Mouse (Mus musculus): ENCODE data around the gene Tlr2.
"Not testable (repeated sequence)": the region's sequence is repeated elsewhere in the genome, so short reads cannot be mapped to it uniquely, and the experiment has no call there.

The Tlr2 gene

DNA sequence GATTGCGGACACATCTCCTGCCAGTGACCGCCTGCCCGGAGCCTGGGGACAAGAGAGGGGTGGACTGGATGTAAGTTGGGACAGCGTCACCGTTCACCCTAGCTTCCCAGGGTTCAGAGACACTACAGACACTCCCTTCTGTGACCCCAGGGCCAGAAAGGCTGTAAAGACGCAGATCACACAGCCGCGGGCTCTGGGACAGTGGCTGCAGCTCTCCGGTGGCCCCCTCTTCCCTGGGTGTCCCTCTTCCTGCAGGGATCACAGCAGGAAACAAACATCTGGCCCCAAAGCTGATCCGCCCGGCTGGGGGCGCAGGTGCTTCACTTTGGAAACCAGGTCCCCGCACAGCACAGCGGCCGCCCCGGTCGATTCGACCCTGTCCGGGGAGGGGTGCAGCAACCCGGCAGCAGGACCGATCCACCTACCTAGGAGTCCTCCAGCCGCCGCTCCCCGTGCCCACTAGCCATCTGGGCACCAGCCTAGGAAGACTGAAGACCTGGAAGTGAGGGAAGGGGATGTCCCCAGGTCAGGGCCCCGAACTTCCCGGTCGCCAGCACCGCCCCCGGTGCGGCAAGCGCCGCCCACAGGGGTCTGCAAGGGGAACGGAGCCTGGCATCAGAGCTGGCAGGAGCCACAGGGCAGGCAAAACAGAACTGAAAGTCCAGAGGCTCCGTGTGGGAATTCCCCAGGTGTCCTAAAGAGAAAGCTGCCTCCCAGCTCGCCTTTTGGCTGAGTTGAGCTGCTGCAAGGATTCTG lies at the start of gene Tlr2:
Gene Tlr2 (minus strand): TSS at position 673 of the 756 bp plus-strand sequence.
- peak; percentile 79 for DNase-seq (ENCODE audit: low spot score)

DNA sequence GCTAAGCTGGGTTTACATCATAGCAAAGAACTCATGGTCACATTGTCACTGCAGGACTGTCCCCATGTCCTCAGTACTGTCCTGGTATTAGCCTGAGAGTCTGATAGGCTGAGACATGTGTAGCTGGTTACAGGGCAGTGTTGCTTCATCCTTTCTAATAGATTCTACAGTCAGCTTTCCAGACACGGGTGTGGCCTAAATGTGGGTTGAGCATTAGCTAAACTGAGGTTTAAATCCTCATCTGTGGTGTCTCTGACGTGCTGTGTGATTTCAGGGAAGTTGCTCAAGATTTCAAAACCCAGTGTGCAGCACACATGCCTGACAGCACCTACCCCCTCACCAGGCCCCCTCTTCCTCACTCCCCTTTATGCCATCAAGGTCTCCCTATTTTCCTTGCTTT lies 43.6 kb upstream of the Tlr2 start:
- DNase-seq (ENCODE audit: low spot score), result no peak

DNA sequence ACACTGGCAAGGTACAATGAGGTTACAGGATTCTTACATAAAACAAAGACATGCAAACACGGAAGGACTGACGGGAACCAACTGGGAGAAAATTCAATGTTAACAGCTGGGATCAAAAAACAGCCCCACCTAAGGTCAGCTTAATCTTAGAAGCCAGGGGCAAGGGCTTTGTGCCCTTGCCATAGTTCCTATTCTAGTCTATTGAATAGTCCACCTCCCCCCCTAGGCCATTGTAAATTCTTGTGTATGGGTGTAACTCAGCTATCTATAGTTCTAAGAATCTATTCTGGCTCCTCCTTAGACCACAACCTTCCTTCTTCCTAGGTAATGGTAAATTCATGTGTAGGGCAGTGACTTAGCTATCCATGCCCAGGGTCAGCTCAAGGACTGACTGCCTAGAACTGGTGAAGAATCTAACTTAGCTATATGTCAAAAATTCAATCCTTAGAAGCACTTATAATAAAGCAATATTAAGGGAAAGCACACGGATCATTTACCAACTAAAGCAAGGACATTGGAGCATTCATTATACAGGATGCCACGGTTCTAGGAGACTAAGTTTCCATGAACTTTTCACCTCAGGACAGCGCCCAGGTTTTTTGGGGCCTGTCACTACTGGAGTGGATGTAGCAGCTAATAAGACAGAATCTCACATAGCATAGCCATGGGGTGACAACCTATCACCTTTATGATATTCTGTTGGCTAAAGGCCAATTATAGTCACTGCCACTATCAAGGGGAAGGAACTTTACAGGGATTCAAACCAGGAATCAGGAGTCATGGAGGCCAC lies 37.9 kb upstream of the Tlr2 start:
- DNase-seq (ENCODE audit: low spot score), result not testable (repeated sequence)

DNA sequence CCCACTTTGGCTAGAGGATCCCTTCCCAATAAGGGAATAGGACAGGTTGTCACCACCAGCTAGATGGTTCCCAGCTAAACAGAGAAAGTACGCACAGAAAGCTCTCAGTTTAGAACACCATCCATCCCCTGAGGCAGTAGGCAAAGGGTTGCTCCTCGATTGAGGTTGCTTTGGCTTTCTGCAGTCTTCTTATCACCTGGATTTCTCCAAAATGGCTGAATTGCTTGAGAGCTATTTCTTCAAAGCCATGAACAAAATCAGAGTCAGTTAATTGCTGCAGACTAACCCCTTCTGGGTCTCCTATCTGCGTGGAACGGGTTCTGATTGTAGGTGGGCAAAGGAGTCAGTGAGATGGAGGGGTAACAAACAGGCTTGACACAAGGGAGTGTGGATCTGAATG lies 37.2 kb upstream of the Tlr2 start:
- DNase-seq (ENCODE audit: low spot score), result no peak

DNA sequence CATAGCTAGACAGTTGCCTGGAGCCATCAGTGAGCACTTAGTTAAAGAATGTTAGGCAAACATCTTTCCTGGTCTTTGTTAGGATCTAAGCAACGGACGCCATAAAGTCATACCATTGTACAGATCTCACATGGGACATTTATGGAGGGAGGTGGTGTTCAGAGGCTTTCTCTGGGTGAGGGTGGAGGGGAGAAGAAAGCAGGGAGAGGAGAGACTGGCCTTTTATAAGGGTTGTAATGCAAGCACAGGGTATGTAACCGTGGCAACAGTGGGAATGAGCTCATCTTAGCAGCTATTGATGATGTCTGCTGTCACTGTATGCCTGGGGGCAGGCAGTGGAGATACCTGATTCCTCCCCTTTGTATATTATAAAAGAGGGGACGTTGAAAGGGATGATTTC lies 34.7 kb upstream of the Tlr2 start:
- DNase-seq (ENCODE audit: low spot score), result no peak

DNA sequence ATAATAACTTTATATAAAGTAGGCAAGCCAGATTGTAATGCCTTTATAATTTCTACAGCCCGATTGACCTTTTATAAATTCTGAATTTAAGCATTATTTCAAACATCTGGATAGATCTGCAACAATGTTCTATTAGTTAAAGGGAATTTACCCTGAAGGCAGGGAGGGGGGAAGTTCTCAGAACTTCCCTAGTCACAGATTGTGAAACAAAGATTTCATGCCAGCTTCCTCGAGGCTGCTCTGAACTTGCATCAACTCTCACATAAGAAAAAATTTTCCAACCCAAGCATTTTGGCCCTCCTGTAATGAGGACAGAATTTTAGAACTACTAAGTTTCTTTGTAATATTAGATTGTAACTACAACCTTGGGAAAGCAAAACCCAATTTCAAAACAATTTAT lies 33.5 kb upstream of the Tlr2 start:
- DNase-seq (ENCODE audit: low spot score), result not testable (repeated sequence)

DNA sequence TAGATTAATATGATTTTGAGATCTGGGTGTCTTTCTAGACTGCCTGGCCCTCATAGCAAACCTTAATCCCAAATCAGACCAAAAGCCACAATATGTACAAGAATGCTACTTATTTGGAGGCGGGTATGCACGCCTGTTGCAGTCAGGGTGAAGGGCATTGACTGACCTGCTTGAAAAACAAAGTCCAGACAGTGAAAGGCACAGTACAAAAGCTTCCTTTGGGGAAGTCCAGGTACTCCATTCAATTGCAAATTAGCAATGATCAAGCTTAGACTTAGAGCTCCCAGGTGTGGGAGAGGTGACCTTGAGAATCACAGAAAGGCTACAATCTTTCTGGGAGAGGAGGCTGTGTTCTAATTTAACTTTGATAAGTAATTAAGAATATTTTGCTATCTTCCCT lies 31.3 kb upstream of the Tlr2 start:
- DNase-seq (ENCODE audit: low spot score), result not testable (repeated sequence)

DNA sequence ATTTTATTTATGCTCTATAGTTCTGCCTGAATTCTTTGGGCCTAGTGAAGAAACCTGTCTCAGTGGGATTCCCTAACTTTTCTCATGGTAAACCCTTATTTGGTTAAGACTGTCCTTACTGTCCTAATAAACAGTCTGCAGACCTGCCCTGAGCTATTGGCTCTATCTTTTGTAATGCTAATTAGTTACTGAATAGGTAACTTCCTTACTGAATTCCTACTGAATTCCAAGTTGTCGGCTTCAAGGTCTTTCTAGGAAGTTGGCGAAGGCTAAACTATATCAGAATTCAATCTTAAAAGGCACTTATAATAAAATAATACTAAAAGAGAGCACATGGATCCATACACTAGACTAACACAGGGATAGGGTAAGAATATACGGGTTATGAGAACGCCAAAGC lies 30.4 kb upstream of the Tlr2 start:
- DNase-seq (ENCODE audit: low spot score), result not testable (repeated sequence)

DNA sequence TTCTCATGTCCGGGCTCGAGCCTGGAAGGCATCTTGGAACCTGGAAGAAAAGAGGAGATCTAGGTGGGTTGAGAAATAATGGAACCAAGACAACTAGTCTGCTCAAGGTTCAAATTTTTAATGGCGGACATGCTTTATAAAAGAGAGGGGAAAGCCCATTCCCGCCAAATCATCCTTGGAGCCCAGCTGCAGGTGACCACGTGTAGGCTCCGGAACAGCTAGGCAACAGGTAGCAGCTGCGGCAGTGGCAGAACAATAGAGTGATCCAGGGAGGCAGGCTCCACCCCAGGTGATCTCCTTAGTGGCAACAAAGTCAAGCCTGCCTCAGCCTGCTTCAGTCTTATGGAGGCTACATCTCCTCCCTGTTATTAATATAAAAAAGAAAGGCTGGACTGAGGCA lies 30.0 kb upstream of the Tlr2 start:
- DNase-seq (ENCODE audit: low spot score), result not testable (repeated sequence)

DNA sequence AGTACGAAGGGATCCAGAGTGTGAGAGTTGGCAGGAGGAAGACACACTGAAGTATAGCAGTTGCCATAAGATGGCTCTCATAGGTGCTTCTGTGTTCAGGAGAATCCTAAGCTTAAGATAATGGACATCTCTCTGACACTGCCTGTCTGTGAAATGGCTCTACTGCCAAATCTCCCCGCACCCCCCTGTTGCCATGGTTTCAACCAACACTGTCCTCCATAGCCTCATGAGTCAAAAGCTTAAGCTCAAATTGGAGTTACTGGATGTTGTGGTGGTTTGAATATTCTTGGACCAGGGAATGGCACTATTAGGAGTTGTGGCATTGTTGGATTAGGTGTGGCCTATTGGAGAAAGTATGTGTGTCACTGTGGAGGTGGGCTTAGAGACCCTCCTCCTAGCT lies 28.2 kb upstream of the Tlr2 start:
- no peak for DNase-seq (ENCODE audit: low spot score)

DNA sequence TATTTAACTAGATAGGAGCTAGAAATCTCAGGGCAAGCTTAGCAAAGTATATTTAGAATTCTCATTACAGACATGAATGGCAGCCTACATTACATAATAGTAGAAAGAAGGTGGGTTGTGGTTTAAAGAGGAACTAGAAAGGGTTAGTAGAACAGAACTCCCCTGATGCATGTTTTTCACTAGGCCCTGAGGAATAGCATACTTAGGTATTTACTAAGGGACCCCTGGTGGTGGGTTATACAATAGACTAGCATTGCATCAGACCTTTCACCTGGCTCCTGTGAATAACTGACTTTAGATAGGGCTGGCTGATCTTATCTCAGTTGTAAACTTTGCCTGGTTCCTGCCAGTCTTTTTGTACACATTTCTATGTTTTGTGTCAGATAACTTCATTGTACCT lies 25.5 kb upstream of the Tlr2 start:
- DNase-seq (ENCODE audit: low spot score), result not testable (repeated sequence)

DNA sequence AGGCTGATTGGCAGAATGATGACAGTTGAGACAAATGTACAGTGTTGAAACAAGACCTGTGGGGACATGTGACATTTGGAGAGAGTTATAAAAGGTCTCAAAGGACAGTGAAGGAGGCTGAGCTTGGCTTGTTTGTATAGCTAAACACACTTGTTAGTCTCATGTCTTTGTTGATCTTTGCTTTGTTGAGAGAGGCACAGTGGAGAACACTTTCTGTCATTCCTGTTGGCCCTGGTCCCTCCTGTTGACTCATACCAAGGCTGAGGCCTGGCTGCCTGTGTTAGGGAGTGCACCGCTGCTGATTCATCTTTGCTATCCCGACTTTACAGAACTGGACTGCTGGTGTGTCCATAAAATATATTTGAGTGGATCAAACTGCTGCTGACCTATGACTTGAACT lies 23.6 kb upstream of the Tlr2 start:
- DNase-seq (ENCODE audit: low spot score), result no peak

DNA sequence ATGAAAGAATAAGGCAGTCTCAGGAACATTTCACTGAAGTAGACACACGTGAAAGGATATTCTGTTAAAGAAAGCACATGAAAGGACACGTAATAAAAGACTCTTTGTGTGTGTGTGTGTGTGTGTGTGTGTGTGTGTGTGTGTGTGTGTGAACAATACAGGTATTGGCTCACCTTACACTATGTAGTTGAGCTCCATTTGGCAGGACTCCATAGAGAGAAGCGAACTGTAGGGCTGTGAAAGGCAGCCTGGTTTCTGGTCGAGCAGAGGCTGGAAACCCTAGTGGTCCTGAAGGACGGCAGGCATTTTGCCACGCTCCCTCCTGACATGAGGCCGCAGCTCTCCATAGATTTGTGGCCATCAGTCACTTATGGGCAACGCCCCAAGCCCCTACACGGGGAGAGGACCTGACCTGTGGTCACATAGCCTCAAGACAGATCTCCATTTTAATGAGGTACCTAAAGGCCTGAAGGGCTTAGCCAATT lies 22.5 kb upstream of the Tlr2 start:
- DNase-seq (ENCODE audit: low spot score), result no peak

DNA sequence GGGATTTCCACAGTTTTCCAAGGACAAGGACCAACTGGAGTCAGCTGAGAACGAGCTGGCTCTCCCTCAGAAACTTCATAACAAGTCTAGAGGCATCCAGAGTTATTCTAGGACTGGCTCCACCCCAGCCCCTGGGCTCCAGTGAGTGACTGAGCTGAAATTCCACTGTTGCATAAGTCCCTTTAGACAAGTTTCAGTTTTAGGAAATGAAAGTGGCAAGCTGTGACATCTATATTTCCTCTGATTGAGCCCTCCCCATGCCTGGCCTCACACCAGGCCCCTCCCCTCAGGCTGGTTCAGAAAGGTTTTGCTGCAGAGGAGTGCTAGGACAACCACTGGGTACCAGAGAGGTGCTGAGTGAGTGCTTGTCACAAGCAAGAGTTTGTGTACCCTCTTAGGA lies 21.4 kb upstream of the Tlr2 start:
- peak; percentile 55 for DNase-seq (ENCODE audit: low spot score)

DNA sequence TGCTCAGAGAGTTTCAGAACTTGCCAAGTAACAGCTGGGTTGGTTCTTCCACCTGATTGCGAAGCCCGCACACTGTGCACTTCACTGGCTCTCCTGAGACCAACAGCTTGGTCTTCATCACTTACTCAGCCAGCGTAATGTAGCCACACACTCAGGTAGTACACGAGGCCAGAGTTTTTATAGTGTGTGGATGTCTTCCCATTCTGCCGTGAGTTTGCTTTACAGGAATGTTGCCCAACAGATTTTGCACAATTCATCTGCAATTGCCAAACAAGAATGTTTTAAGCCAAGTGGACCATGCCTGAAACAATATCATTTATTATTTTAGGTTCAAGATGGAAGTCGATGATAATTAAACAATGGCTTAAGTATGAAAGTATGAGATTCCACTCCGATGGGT lies 18.0 kb upstream of the Tlr2 start:
- no peak for DNase-seq (ENCODE audit: low spot score)

DNA sequence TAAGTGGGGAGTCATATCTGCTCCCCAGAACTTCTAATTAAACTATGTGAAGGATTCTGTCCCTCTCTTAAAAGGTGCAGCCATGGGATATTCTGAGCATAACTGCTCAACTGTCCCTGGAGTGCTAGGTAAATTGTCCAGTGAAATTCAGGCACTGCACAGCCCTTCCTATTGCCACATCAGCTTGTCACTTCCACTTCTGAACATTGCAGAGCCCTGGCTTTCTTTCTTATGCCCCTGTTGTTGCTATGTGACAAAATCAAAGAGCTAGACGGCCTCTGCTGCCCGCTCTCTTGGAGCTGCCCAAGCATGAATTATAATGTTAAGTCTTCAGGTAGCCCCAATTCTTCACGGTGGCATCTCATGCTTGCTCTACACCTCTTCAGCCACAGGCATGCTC lies 17.5 kb upstream of the Tlr2 start:
- DNase-seq (ENCODE audit: low spot score), result no peak

DNA sequence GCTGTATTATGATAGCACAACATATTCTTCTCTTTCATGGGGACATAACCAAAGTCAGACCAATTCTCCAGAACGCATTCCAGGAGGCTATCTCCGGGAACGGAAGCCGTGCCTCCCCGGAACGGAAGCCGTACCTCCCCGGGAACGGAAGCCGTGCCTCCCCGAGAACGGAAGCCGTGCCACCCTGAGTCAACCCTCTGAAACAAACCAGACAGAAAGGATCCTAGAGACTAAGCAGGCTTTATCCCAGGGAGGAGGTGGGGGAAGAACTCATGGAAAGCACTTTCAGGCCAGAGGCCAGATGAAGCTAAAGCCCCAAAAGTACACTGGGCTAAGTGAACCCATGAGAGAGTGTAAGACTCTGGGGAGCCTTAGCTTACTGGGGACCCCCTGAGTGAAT lies 16.1 kb upstream of the Tlr2 start:
- DNase-seq (ENCODE audit: low spot score), result no peak

DNA sequence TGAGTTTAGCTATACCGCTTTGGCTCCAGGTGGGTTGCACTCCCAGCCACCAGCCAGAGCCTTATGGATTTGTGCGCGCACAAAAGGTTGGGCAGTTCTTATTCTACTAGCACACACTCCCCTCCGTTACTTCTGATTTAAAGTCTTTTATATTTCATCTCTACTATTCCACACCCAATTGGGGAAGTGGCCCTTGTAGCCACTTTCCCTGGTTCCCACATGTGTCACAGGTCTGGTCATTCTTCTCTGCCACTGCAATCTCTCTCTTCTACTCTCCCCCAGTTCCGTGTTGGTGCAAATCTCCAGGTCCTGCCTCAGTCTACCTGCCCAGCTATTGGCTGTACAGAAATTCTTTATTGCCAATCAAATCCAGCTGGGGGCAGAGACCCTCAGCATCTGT lies 14.1 kb upstream of the Tlr2 start:
- no peak for DNase-seq (ENCODE audit: low spot score)

DNA sequence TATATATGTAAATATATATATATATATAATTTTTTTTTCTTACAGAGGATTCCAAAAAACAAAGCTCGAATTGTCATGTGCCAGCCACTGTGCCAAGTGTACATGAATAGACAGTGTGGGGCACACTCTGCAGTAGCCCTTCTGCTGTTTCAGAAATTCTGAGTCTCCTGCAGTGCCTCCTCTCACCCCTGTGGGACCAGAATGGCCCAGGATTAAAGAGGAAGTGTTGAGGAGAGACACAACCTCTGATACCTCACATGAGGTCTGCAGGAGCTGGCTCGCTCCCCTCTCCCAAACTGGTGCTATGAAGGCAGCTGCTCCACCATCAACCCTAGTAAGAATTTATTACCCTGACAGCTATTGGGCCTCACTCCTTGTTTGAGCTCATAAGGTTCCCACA lies 7.8 kb upstream of the Tlr2 start:
- DNase-seq (ENCODE audit: low spot score), result no peak

DNA sequence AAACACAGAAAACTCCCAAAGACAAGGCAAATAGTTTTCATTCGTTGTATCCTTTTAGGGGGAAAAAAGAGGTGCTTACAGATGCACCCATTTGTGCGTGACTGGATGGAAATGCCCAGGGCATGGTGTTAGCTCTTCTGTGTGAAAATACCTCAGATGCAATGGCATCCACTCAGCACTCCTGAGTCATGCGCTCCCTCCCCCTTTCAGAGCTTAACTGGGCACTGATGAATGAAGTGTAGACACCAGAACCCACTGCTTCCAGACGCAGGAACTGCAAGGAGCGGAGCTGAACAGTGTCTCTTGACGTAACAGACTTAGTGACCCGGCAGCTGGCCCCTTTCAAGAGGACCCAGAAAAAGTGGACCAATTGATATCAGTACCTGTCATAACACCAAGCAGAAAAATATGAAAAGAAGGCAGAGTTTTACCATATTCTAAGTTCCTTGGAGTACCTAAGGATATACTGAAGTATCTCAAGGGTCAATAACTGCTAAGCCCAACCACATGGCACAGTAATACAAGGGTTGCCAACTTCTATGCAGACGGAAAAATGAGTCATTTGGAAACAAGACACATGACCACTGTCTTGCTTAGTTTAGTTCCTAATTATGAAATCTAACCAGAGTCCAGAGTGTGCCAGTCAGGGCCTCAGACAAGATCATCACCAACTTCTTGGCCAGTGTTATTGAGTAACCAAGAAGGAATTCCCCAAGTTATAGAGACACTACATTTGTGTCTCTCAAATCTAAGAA lies 3.4 kb upstream of the Tlr2 start:
- no peak for DNase-seq (ENCODE audit: low spot score)

DNA sequence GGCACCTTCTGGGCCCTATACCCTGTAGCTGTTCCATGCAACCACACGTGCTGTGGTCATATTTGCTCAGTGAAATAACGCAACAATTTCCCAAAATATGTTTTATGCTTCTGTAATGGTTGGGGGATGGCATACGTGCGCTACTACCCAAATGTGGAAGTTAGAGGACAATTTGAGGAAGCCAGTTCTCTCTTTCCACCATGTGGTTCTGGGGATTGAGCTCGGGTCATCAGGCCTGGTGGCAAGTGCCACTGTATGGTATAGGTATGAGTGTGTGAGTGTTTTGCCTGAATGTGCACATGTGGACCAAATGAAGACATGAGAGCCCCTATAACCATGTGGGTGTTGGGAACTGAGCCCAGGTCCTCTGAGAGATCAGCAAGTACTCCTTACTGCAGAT lies 2.1 kb downstream of the Tlr2 start:
- DNase-seq (ENCODE audit: low spot score), result no peak

DNA sequence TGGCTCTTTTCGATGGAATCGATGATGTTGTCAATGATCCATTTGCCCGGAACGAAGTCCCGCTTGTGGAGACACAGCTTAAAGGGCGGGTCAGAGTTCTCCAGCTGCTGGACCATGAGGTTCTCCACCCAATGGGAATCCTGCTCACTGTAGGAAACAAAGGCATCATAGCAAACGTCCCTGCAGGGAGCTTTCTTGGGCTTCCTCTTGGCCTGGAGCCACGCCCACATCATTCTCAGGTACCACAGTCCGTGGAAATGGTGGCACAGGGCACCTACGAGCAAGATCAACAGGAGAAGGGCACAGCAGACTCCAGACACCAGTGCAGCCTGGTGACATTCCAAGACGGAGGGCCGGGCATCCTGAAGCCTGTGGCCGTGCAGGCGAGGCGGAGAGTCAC lies 4.9 kb downstream of the Tlr2 start:
- no peak for DNase-seq (ENCODE audit: low spot score)

DNA sequence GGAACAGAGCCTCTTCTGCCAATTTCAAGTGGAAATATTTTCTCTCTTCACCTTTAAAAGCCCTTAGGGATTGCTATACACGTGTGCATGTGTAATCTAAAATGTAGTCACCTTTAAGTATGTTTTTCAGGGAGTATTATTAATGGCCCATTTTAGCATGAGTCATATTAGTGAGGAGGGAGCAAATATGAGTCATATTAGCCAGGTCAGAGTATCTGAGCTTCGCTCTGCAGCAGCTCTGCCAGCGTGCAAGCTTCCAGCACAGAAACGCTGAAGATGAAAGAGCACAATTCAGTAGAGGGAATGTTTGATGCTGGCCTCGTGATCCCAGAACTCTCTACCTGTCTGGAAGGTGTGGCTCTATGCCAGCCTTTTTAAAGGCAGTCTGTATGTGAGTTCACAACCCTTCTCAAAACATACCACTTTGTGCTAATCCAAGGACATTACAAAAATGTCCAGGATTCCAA lies 13.4 kb downstream of the Tlr2 start:
- DNase-seq (ENCODE audit: low spot score), result no peak

All from testis, postnatal 10 days (tissue).